Mouse (Mus musculus) T-helper 1 cell (primary cell): Measurements from ENCODE around the gene Cdc26.

Experiments used
- in situ Hi-C: fragments of 300-600 bp; cut with MboI, MseI; formaldehyde crosslinking; loops from one replicate; pipeline ENCODE4 v1.15.1; 2025; ENCODE audit warnings: high pct_unique_total_duplicates

Gene Cdc26

DNA sequence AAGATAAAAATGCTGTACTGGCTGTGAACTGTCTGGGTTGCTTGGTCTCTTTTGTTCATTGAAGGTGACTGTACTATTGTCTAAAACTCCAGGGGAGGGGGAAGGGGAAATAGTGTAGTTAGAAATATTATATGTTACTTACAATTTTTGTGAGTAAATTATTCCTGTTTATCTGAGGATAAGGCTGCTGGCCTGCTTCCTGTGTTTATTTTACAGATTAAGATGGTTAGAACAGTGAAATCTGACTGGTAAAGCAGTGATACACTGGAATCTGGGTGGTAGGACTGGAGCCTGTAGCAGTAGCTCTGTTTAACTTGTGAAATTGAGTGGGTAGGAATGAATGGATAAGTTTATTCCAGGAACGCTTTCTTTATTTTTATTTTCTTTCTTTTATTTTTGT, 46.4 kb downstream of the Cdc26 start:
- in situ Hi-C loops: loop anchor here (5.0 kb wide), 1 partner anchor 45 kb away; the partner anchor contains the start of genes Cdc26 and Prpf4

DNA sequence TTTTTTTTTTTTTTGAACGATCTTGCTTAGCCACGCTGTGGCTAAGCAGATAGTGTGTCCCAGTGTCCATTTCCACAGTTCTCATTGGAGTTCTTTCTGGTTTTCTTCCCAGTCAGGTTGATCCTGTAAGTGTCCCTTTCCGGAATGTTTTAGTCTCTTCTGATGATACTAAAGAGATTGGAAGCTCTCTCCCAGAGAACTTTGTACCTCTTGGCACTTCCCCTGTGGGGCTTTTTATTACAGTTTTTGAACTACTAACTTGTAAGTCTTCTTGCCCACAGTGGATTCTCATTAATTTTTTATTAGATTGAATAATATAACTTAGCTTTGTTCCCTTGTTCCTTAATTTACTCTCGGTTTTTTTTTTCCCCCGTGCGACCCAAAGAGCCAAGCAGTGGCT, 46.9 kb downstream of the Cdc26 start:
- in situ Hi-C loops: loop anchor here (5.0 kb wide), 1 partner anchor 46 kb away; the partner anchor contains the start of genes Cdc26 and Prpf4

DNA sequence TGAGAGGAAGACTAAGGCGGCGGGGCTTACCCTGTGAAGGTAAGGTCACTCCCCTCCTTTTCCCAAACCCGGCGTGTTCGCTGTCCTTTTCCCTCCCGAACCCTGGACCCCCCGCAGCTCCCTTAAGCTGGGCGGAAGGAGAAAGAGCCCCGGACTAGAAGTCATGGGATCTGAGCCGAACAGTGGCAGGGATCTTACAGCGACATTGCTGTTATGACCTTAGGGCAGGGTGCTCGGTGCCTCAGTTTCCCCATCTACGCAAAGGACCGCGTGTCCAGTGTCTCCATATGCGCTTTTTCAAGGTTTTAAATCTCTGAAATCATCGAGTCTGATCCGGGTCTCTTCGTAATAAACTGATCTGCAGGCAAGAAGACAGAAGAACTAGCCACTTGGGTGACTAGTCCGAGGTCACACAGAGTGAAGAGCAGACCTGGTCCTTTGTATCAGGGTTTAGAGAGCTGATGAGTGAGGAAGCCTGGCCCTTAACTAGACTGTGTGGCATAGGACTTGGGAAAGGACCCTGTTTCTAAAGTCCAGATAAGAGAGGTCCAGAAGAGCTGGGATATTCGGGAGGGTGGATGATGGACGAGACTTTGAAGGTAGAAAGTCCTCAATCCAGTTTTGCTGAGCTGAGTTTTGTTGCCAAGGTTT, 47.5 kb downstream of the Cdc26 start:
- in situ Hi-C loops: loop anchor here (5.0 kb wide), 1 partner anchor 46 kb away; the partner anchor contains the start of genes Cdc26 and Prpf4

DNA sequence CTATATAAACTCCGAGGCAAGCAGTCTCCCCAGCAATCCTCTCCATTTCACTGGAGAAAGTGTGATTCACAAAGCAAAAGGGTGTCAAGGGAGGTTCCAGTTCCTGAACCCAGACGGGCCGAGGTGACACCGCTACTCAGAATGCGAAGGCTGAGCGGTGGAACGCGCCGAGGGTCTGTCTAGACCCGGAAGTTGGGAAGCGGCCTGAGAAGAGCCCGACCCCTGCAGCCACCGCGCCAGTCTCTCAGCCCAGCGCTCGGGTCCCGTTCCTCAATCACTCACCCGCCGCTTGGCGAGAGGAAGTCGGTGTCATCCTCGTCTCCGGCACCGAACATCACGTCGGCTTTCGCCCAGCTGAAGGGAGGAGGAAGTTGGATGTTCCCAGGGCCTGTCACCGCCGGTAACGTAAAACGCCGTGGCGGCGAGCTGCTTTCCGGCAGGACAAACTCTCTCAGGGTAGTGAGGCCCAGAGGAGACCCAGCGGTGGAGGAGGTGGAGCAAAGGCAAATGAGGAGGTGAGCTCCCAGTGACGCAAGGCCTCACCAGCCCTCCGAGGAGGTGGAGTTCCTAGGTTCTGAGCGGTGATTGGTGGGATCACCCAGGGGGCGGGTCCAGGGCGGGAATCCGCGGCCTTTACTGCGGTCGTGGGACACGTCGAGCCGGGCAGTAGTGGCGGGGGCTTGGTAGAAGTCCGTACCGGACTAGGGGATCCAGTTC, 48.2 kb downstream of the Cdc26 start, which contains the start of the genes Fkbp15 and Slc31a1:
TSS of gene Fkbp15 (minus strand) at position 461 of the 717 bp plus-strand sequence.
TSS of gene Slc31a1 (plus strand) at position 640 of the 717 bp plus-strand sequence.
- in situ Hi-C loops: loop anchor here (5.0 kb wide), 1 partner anchor 47 kb away; the partner anchor contains the start of genes Cdc26 and Prpf4

DNA sequence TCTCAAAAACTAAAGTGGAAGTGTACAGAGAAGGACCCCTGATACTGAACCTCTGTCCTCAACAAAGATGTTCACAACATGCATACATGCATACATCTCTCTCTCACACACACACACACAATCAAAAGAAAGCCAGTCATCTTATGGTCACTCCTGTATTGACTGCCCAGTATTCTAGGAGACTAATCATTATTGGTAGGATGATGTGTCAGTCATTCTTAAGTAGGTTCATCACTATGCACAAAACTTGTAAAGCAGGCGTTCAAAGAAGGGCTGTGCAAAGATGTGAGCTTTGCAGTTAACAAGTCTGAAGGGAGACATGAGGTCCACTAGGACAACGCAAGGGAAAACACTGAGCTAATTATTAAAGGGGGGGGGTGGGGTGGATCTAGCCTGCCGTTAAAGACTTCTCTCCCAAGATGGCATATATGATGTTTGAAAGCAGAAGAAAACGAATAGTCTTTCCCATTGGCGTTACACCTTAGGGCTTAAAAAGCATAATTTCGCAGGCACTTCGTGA, 49.1 kb downstream of the Cdc26 start:
- in situ Hi-C loops: no loop called here

DNA sequence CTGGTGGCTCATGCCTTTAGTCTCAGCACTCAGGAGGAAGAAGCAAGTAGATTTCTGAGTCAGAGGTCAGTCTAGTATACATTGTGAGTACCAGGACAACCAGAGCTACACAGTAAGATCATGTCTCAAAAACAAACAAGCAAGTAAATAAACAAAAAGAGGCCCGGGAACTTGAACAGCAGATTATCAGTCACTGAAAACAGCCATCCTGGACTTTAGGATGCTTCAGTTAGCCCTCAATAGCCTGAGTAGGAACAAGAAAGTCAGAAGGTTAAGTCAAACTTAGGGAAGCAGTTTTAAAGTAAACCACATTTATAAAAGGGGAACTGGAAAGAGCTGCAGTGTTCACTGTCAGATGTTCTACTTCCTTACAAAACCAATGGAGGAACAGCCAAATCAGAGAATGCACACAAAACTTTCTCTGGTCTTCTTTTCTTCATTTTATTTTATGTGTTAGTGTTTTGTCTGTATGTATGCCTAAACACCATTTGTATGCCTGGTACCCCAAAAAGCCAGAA, 50.8 kb downstream of the Cdc26 start:
- in situ Hi-C loops: no loop called here

DNA sequence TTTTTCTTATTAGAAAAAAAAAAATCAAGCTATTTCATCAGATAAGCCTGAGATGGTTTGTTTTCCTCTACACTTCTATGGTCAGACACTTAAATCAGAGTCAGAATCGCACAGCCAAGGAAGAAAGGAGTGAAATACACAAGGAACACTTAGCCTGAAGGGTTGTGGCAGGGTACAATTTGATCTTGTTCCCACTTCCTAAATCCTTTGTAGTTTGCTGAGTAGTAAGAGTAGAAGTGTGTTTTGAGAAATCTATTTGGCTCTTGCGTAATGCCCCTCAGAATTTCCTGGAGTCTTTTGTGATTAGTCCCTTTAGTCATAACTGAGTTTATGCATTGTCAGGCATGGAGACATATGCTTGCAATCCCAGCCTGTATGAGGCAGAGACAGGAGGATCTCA, 59.1 kb downstream of the Cdc26 start:
- in situ Hi-C loops: loop anchor here (10.0 kb wide), 1 partner anchor 55 kb away; the partner anchor contains the start of genes Cdc26 and Prpf4

DNA sequence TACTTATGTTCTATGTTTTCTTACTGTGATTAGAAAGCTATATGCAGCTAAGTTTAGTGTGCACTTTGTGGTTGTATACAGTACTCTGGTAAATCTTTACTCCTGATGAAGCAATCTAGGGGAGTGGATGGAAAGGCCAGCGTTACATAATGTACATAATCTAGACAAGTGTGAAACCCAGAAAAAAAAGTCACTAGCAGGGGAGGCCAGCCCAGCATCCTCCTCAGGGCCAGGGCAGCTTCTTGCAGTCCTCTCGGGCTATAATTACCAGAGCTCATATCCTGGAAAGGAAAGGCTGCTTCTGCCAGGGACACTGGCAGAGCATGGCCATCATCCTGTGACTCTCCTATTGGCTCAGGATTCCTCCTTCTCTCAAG, 60.1 kb downstream of the Cdc26 start:
- in situ Hi-C loops: loop anchor here (10.0 kb wide), 1 partner anchor 56 kb away; the partner anchor contains the start of genes Cdc26 and Prpf4

DNA sequence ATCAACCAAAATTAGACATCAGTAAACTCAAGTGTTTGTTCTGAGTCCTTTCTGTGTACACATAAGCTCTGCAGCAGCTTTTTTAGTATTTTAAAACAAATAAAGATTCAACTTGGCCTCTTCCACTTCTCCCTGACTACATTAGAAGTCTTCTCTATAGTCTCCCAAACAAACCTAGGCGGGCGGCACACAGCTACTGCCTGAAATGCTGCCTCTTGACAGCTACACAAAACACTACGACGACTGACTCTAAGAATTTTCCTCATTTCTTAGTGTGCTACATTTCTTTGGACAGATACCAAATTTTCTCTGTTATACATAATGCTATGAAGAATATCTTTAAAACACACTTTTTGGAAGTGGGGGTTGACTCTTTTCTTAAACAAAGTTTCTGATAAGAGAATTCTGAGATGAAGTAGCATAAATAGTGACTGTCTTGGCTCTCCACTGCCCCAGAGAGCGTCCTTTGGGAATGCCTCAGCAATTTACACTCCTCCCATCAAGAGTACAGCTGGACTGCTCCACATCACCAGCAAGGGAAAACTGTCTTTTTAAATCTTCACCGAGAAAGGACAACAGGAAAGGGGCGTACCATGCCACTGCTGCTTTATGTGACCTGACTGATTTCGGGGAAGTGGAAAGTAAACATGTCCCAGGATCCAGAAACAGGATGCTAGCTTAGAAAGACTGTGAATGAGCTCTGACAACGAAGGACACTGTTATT, 60.7 kb downstream of the Cdc26 start:
- in situ Hi-C loops: loop anchor here (10.0 kb wide), 1 partner anchor 57 kb away; the partner anchor contains the start of genes Cdc26 and Prpf4

DNA sequence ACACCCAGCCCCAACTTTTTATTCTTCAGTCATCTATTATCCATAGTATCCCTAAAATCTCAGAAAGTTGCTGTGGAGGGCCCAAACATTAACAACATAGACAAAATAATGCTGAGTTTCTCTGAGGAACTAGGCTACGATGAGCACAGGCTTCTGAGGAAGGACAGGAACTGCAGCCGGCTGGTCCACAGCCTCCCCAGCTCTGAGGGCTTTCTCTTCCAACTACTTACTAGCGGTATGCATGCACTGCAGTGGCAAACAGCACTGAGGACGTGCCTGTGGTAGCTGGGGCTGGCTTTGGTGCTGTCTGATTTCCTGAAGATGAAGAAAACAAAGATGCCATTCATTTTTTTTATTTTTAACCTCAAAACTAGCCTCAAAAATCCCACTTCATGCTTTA, 62.6 kb downstream of the Cdc26 start:
- in situ Hi-C loops: loop anchor here (10.0 kb wide), 1 partner anchor 59 kb away; the partner anchor contains the start of genes Cdc26 and Prpf4

DNA sequence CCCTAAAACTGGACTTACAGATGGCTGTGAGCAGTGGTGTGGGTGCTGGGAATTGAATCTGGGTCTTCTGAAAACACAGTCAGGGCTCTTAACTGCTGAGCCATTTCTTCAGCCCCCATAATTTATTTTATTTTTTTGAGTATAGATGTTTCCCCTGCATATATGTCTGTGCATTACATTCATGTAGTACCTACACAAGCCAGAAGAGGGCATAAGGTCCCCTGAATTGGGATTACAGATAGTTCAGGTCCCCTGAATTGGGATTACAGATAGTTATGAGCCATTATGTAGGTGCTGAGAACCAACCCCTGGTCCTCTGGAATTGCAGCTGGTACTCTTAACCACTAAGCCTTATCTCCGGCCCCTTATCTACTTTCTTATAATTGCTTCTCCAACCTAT, 64.4 kb downstream of the Cdc26 start:
- in situ Hi-C loops: loop anchor here (10.0 kb wide), 1 partner anchor 61 kb away; the partner anchor contains the start of genes Cdc26 and Prpf4

DNA sequence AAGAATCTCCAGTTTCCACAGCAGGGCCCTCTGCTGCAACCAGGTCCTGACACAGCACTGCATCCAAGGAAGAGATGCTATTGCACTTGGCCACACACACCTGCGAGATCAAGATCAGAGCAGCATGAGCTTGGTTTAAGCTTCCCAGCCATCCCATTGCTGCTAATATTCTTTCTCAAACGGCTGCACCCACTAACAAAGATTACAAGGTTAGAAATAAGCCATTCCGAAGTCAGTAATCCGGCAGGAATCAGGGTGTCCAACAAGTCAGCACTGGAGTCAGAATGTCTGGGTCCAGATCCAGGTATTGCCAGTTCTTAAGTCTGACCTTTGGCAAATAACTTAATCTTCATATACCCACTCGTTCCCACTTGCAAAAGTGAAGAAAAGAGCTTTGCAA, 69.9 kb downstream of the Cdc26 start:
- in situ Hi-C loops: no loop called here
